Mouse (Mus musculus) frontal cortex, postnatal 36 days (tissue): Measurements from ENCODE around the gene 1700025G04Rik.

Experiments
- DNase-seq, 2 experiments: peaks; one replicate each; pipeline ENCODE4 v3.0.0; 2022; ENCODE audit warnings: low spot score in 2 of 2

Gene 1700025G04Rik

GRCm38 (mm10) chr1:151900706-151901360 is 189.1 kb downstream of the 1700025G04Rik start:
- no peak for DNase-seq

- no peak for DNase-seq
Measured at GRCm38 (mm10) chr1:151899964-151900363, 190.0 kb downstream of the 1700025G04Rik start.

GRCm38 (mm10) chr1:151895406-151895805 is 194.5 kb downstream of the 1700025G04Rik start:
- DNase-seq, result no peak

GRCm38 (mm10) chr1:151893976-151894375 is 195.9 kb downstream of the 1700025G04Rik start:
- DNase-seq, result no peak

- DNase-seq, result no peak
Measured at GRCm38 (mm10) chr1:151892008-151892407, 197.9 kb downstream of the 1700025G04Rik start.

- no peak for DNase-seq
Measured at GRCm38 (mm10) chr1:151891194-151891593, 198.7 kb downstream of the 1700025G04Rik start.

- DNase-seq, result peak; percentile 60 to 67
Measured at GRCm38 (mm10) chr1:151890041-151890621, 199.8 kb downstream of the 1700025G04Rik start.

- no peak for DNase-seq
Measured at GRCm38 (mm10) chr1:151887631-151888030, 202.3 kb downstream of the 1700025G04Rik start.

GRCm38 (mm10) chr1:151887126-151887525 is 202.8 kb downstream of the 1700025G04Rik start:
- no peak for DNase-seq

GRCm38 (mm10) chr1:151886171-151886570 is 203.8 kb downstream of the 1700025G04Rik start:
- DNase-seq, result no peak

GRCm38 (mm10) chr1:151881253-151881652 is 208.7 kb downstream of the 1700025G04Rik start:
- no peak for DNase-seq

GRCm38 (mm10) chr1:151880731-151881130 is 209.2 kb downstream of the 1700025G04Rik start:
- DNase-seq, result no peak

- no peak for DNase-seq
Measured at GRCm38 (mm10) chr1:151879966-151880365, 210.0 kb downstream of the 1700025G04Rik start.

- no peak for DNase-seq
Measured at GRCm38 (mm10) chr1:151879308-151879850, 210.5 kb downstream of the 1700025G04Rik start.

GRCm38 (mm10) chr1:151878411-151878810 is 211.5 kb downstream of the 1700025G04Rik start:
- DNase-seq, result no peak

GRCm38 (mm10) chr1:151872971-151873370 is 217.0 kb downstream of the 1700025G04Rik start:
- DNase-seq, result no peak

- DNase-seq, result no peak
Measured at GRCm38 (mm10) chr1:151864326-151864725, 225.6 kb downstream of the 1700025G04Rik start.

- DNase-seq, result no peak
Measured at GRCm38 (mm10) chr1:151863797-151864147, 226.2 kb downstream of the 1700025G04Rik start.

- no peak for DNase-seq
Measured at GRCm38 (mm10) chr1:151863135-151863796, 226.7 kb downstream of the 1700025G04Rik start.

- DNase-seq, result no peak
Measured at GRCm38 (mm10) chr1:151862109-151862508, 227.8 kb downstream of the 1700025G04Rik start.

GRCm38 (mm10) chr1:151861334-151861995 is 228.5 kb downstream of the 1700025G04Rik start:
- no peak for DNase-seq

- no peak for DNase-seq
Measured at GRCm38 (mm10) chr1:151858474-151858873, 231.5 kb downstream of the 1700025G04Rik start.
